Mouse (Mus musculus) liver (tissue): ENCODE results near the gene Rgsl1.

Source experiments
- DNase-seq: peaks from one replicate; pipeline ENCODE4 v3.0.0-alpha.2; 2020; ENCODE audit warnings: mixed read lengths

Gene Rgsl1

GRCm38 (mm10) chr1:153739437-153740015 is 104.4 kb downstream of the Rgsl1 start:
- DNase-seq = no peak

DNA sequence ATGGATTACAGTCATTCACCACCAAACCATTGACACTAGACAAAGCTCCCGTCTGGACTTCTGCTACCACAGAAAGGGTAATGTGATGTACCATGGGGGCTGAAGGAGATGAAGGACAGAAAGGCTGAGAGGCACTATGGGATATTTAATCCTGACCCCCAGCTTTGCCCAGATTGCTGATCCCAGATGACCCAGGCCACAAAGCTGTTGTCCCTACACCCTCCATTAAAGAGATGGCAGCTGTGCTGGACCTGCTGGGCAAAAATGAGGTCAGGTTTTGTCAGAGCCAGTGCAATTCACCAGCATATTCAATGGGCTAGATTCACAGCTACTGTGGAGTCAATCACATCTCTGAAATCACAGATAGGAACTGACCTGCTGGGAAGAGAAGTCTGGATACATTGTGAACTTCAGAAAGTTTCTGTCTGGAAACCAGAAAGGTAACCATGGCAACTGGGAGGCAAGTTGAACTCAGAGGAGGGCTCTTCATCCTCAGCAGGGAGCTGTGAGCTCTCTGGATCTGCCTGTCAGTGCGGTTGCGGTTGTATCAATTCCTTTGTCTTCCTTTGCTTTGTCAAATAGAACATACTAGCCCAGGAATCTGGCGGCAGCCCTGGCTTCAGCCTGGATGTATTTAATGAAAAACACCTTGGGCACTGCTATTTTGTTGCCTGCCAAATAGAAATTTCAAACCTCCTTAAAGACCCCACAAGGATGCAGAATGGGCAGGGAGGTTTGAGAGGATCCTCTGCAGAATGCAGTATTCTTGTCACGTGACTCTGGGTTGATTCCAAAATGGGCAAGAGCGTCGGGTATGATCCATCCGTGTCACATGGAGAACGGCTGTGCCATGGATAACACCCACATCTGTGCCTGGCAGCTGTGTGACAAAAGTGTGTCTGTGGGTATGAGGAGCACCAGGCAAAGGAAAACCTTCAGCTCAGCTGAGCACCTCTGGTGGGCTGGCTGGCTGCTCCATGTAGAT is 106.5 kb downstream of the Rgsl1 start:
- DNase-seq = no peak

GRCm38 (mm10) chr1:153736096-153736495 is 107.8 kb downstream of the Rgsl1 start:
- no peak for DNase-seq

GRCm38 (mm10) chr1:153734866-153735265 is 109.1 kb downstream of the Rgsl1 start:
- DNase-seq = no peak

DNA sequence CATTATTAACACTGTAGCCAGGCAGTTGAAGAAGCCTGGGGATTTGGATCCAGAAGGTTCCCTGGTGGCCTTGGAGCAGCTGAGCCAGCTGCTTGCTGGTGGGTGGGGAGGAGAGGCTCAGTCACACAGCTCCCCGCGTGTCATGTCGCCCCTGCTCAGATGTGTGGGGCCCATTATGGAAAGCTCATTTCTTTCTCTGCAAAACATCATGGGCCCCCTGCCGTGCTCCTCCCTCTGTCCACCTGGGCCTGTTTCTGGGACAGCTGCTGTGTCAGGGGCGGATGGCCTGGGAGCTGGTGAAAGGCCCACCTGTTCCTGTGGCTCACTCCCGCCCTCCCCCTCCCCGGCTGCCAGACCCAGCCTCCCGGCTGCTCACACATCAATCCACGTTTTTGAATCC is 110.8 kb downstream of the Rgsl1 start:
- no peak for DNase-seq

DNA sequence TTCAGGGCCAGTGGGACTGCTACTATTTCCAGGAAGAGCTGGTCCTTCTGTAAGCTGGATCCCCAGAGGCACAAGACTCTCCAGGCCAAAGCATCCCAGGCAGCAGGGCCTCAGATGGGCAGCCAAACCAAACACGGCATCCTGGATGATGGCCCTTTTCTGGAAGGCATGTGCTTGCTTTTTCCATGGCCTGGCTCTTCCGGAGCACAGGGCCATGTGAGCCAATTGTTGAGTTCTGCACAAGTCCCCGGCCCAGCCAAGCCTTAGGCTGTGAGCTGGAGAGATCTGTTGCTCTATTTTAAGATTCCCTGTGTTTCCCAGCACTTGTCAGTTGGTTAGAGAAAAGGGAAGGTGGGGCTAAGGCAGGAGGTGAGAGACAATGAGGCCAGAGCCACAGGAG is 113.3 kb downstream of the Rgsl1 start:
- no peak for DNase-seq

DNA sequence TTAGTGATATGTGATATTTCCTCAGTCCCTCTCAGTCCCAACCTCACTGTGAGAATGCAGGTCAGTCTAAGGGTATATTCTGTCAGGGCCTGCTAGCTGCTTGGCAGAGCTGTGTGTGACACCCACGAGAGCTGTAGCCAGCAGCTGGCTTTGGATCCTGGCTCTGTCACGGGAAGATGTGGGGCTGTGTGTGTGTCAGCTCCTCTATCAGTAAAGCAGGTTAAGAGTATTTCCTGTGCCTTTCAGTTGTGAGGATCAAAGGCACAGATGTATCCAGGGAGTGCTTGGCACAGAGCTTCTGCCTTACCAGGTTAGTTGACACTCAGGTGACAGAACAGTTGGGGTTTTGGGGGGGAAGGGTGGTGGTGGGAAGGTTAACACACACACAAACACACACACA is 114.1 kb downstream of the Rgsl1 start:
- no peak for DNase-seq
